Mouse (Mus musculus): ENCODE measurements at regions not wholly inside any gene's neighbourhood (a gene's known extent, or its start where the extent isn't known, plus 50 kb on each side); places are given as distances from the start of the nearest gene placed in this dataset.

- peak; percentile 64 for DNase-seq (ENCODE audit: low spot score, missing footprints)
- Histone ChIP-seq H3K9me3 (ENCODE audit: control insufficient read depth, low read length) (no peaks in the 10 kb centered on the region), H3K27me3 (ENCODE audit: control insufficient read depth, insufficient read depth, low read length) (no peaks in the 10 kb centered on the region), H3K27ac (ENCODE audit: low read depth, low read length) (no peak overlapping the region), H3K4me2 (no peak overlapping the region), H3K36me3 (ENCODE audit: control insufficient read depth, insufficient read depth, low read length) (no peaks in the 10 kb centered on the region), H3K9ac (ENCODE audit: low read length) (no peak overlapping the region), H3K4me1 (ENCODE audit: control insufficient read depth, insufficient read depth, low read length) (no peaks in the 10 kb centered on the region), H3K4me3 (ENCODE audit: low read depth, low read length) (no peak overlapping the region)
- ATAC-seq (ENCODE audit: low FRiP score): no peak
- 94% methylated on average over 5 of the region's 5 CpGs for WGBS
These were observed 164.6 kb downstream of the Spata18 start for GRCm38 (mm10) chr5:73815752-73816151.

DNA sequence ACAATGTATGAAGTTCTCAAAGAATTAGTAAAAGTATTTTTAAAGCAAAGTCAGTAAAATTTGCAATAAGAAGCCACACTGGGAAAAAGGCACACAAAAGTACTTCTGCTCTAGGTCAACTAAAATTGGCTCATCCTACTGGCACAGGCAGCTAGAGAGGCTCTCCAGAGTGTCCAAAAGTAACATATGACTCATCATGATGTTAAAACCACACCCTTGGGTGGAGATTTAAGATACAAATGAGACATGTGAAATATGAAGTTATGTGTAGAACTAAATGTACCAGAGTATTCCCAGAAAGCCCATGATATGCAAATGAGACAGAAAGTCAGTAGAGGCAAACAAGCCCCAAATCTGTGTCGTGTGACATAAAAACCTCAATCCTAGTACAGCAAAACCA lies 166.0 kb downstream of the Spata18 start:
- no peak overlapping the region for H3K4me3 ChIP-seq (ENCODE audit: low read depth, low read length)
- no peaks in the 10 kb centered on the region for H3K4me1 ChIP-seq (ENCODE audit: control insufficient read depth, insufficient read depth, low read length)
- no peaks in the 10 kb centered on the region for H3K36me3 ChIP-seq (ENCODE audit: control insufficient read depth, insufficient read depth, low read length)
- no peaks in the 10 kb centered on the region for H3K27me3 ChIP-seq (ENCODE audit: control insufficient read depth, insufficient read depth, low read length)
- no peak overlapping the region for H3K9ac ChIP-seq (ENCODE audit: low read length)
- DNase-seq (ENCODE audit: low spot score, missing footprints) (peak; percentile 33), ATAC-seq (ENCODE audit: low FRiP score) (no peak)
- no peak overlapping the region for H3K4me2 ChIP-seq
- no peak overlapping the region for H3K27ac ChIP-seq (ENCODE audit: low read depth, low read length)
- 88% methylated on average over 1 of the region's 1 CpGs for WGBS
- H3K9me3 ChIP-seq (ENCODE audit: control insufficient read depth, low read length): no peaks in the 10 kb centered on the region

GRCm38 (mm10) chr5:73821956-73822545 lies 170.9 kb downstream of the Spata18 start:
- H3K9me3 ChIP-seq (ENCODE audit: control insufficient read depth, low read length): no peaks in the 10 kb centered on the region
- H3K27ac ChIP-seq (ENCODE audit: low read depth, low read length): no peak overlapping the region
- DNase-seq (ENCODE audit: low spot score, missing footprints): peak; percentile 81
- no peak overlapping the region for H3K4me3 ChIP-seq (ENCODE audit: low read depth, low read length)
- no peak overlapping the region for H3K9ac ChIP-seq (ENCODE audit: low read length)
- no peak for ATAC-seq (ENCODE audit: low FRiP score)
- H3K27me3 ChIP-seq (ENCODE audit: control insufficient read depth, insufficient read depth, low read length): no peaks in the 10 kb centered on the region
- WGBS: 85% methylated on average over 19 of the region's 19 CpGs
- H3K4me2 ChIP-seq: no peak overlapping the region
- no peaks in the 10 kb centered on the region for H3K36me3 ChIP-seq (ENCODE audit: control insufficient read depth, insufficient read depth, low read length)
- no peaks in the 10 kb centered on the region for H3K4me1 ChIP-seq (ENCODE audit: control insufficient read depth, insufficient read depth, low read length)

DNA sequence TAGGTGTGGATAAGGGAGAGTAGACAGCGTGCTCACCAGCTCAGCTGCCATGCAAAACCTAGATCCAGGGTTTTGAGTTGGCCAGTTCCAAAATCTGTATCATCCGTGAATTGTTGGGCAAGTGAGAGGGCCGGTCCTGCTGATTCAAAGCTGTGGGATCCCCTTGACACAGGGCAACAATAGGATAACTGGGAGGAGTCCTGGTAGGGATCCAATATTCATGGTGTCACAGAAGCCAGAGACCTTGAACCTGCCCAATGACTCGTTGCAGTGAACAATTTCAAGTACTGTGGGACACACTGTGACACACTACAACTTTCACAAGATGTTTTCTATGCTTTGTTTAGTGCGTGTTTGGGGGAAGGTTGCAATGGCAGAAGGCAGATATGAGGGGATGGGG lies 172.2 kb downstream of the Spata18 start:
- H3K36me3 ChIP-seq (ENCODE audit: control insufficient read depth, insufficient read depth, low read length): no peaks in the 10 kb centered on the region
- peak; percentile 23 for DNase-seq (ENCODE audit: low spot score, missing footprints)

DNA sequence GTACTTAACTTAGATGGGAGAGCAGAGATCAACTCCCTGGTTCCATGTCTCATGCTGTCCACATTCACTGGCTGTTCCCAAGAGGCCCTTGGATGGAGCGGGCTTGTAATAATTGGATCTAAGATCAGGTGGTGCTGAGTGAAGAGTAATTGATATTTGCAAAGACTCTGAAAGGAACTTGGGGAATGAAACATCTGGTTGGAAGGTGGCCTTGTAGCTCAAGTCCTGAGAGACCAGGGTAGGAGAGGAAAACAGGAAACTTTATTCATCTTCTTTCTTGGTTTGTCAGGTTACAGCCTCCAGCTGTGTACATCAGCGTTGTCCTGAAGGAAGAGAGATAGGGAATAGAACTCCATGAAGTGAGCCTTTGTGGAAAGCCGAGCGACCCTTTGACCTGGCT lies 175.8 kb downstream of the Spata18 start:
- DNase-seq (ENCODE audit: low spot score, missing footprints) (no peak), ATAC-seq (ENCODE audit: low FRiP score) (no peak)
- H3K27me3 ChIP-seq (ENCODE audit: control insufficient read depth, insufficient read depth, low read length): no peaks in the 10 kb centered on the region
- no peaks in the 10 kb centered on the region for H3K4me1 ChIP-seq (ENCODE audit: control insufficient read depth, insufficient read depth, low read length)
- H3K4me3 ChIP-seq (ENCODE audit: low read depth, low read length): no peak overlapping the region
- WGBS: 79% methylated on average over 4 of the region's 4 CpGs
- H3K4me2 ChIP-seq: no peak overlapping the region
- no peak overlapping the region for H3K27ac ChIP-seq (ENCODE audit: low read depth, low read length)
- H3K9me3 ChIP-seq (ENCODE audit: control insufficient read depth, low read length): no peaks in the 10 kb centered on the region
- no peak overlapping the region for H3K9ac ChIP-seq (ENCODE audit: low read length)
- no peaks in the 10 kb centered on the region for H3K36me3 ChIP-seq (ENCODE audit: control insufficient read depth, insufficient read depth, low read length)

More for the DNA sequence above, 172.2 kb downstream of the Spata18 start:
- Histone ChIP-seq H3K4me3 (ENCODE audit: low read depth, low read length) (no peak overlapping the region), H3K27ac (ENCODE audit: low read depth, low read length) (no peak overlapping the region), H3K4me1 (ENCODE audit: control insufficient read depth, insufficient read depth, low read length) (no peaks in the 10 kb centered on the region), H3K27me3 (ENCODE audit: control insufficient read depth, insufficient read depth, low read length) (no peaks in the 10 kb centered on the region), H3K9me3 (ENCODE audit: control insufficient read depth, low read length) (no peaks in the 10 kb centered on the region), H3K9ac (ENCODE audit: low read length) (no peak overlapping the region), H3K4me2 (no peak overlapping the region)
- ATAC-seq (ENCODE audit: low FRiP score): no peak
- 88% methylated on average over 5 of the region's 5 CpGs for WGBS

- ATAC-seq (ENCODE audit: low FRiP score) (no peak), DNase-seq (ENCODE audit: low spot score, missing footprints) (no peak)
- WGBS: 96% methylated on average over 1 of the region's 1 CpGs
- H3K4me2 ChIP-seq: no peak overlapping the region
- H3K4me3 ChIP-seq (ENCODE audit: low read depth, low read length): no peak overlapping the region
- H3K27me3 ChIP-seq (ENCODE audit: control insufficient read depth, insufficient read depth, low read length): no peaks in the 10 kb centered on the region
- no peaks in the 10 kb centered on the region for H3K9me3 ChIP-seq (ENCODE audit: control insufficient read depth, low read length)
- H3K27ac ChIP-seq (ENCODE audit: low read depth, low read length): no peak overlapping the region
- H3K36me3 ChIP-seq (ENCODE audit: control insufficient read depth, insufficient read depth, low read length): no peaks in the 10 kb centered on the region
- H3K9ac ChIP-seq (ENCODE audit: low read length): no peak overlapping the region
- no peaks in the 10 kb centered on the region for H3K4me1 ChIP-seq (ENCODE audit: control insufficient read depth, insufficient read depth, low read length)
These were observed 182.5 kb downstream of the Spata18 start for GRCm38 (mm10) chr5:73833721-73834120.

GRCm38 (mm10) chr5:73843776-73844175 lies 192.6 kb downstream of the Spata18 start:
- no peak overlapping the region for H3K27ac ChIP-seq (ENCODE audit: low read depth, low read length)
- no peak overlapping the region for H3K4me3 ChIP-seq (ENCODE audit: low read depth, low read length)
- no peaks in the 10 kb centered on the region for H3K4me1 ChIP-seq (ENCODE audit: control insufficient read depth, insufficient read depth, low read length)
- WGBS: 84% methylated on average over 3 of the region's 3 CpGs
- ATAC-seq (ENCODE audit: low FRiP score): no peak
- peak; percentile 75 for DNase-seq (ENCODE audit: low spot score, missing footprints)
- no peak overlapping the region for H3K9ac ChIP-seq (ENCODE audit: low read length)
- no peaks in the 10 kb centered on the region for H3K9me3 ChIP-seq (ENCODE audit: control insufficient read depth, low read length)
- no peak overlapping the region for H3K4me2 ChIP-seq
- H3K27me3 ChIP-seq (ENCODE audit: control insufficient read depth, insufficient read depth, low read length): no peaks in the 10 kb centered on the region
- H3K36me3 ChIP-seq (ENCODE audit: control insufficient read depth, insufficient read depth, low read length): no peaks in the 10 kb centered on the region

DNA sequence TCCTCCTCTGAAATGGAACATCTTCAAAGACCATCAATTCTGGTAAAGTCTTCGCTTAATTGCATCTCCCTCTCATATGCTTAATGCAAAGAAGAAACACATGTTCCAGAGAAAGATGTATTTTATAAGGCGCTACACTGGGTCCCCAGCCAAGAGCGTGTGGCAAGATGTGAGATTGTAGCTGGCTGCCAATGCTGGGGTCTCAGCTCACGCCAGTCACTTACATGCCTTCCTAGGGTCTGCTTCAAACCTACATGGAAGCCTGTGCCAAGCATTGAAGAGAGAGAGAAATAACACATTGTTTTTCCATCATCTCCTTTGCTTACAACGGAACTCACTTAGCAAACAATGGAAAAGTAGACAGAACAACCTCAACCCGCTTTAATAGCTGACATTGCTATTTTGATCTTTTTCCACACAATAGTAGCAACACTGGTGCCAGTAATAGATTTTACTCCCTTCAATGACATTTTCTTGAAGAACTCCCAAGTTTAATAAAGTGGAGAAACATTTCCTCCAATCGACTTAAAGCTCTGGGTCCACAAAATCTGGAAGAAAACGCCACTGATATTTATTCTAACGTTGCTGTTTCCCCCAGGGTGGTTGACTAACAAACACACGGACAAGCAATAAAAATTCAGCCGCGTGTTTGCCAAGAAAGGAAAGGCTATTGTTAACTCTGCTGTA lies 195.1 kb downstream of the Spata18 start:
- Histone ChIP-seq H3K9me3 (ENCODE audit: control insufficient read depth, low read length) (no peaks in the 10 kb centered on the region), H3K27ac (ENCODE audit: low read depth, low read length) (no peak overlapping the region), H3K9ac (ENCODE audit: low read length) (no peak overlapping the region), H3K4me3 (ENCODE audit: low read depth, low read length) (no peak overlapping the region), H3K36me3 (ENCODE audit: control insufficient read depth, insufficient read depth, low read length) (no peaks in the 10 kb centered on the region), H3K27me3 (ENCODE audit: control insufficient read depth, insufficient read depth, low read length) (no peaks in the 10 kb centered on the region), H3K4me1 (ENCODE audit: control insufficient read depth, insufficient read depth, low read length) (no peaks in the 10 kb centered on the region), H3K4me2 (no peak overlapping the region)
- WGBS: 88% methylated on average over 12 of the region's 12 CpGs
- no peak for ATAC-seq (ENCODE audit: low FRiP score)
- peak; percentile 69 for DNase-seq (ENCODE audit: low spot score, missing footprints)

GRCm38 (mm10) chr5:73846783-73847151 lies 195.6 kb downstream of the Spata18 start:
- WGBS: 67% methylated on average over 6 of the region's 6 CpGs
- DNase-seq (ENCODE audit: low spot score, missing footprints): peak; percentile 70
- no peak overlapping the region for H3K4me2 ChIP-seq
- no peaks in the 10 kb centered on the region for H3K36me3 ChIP-seq (ENCODE audit: control insufficient read depth, insufficient read depth, low read length)
- H3K27me3 ChIP-seq (ENCODE audit: control insufficient read depth, insufficient read depth, low read length): no peaks in the 10 kb centered on the region
- ATAC-seq (ENCODE audit: low FRiP score): no peak
- no peak overlapping the region for H3K4me3 ChIP-seq (ENCODE audit: low read depth, low read length)
- H3K27ac ChIP-seq (ENCODE audit: low read depth, low read length): no peak overlapping the region
- no peak overlapping the region for H3K9ac ChIP-seq (ENCODE audit: low read length)
- H3K4me1 ChIP-seq (ENCODE audit: control insufficient read depth, insufficient read depth, low read length): no peaks in the 10 kb centered on the region
- H3K9me3 ChIP-seq (ENCODE audit: control insufficient read depth, low read length): no peaks in the 10 kb centered on the region

All from midbrain, embryonic 11.5 days (tissue).